Mouse (Mus musculus): ENCODE results near the gene Bgn.

Bgn gene

GRCm38 (mm10) chrX:73483484-73483810, at the start of gene Bgn:
Bgn (plus strand) TSS chrX:73483602.
- no peaks in the 10 kb centered on the region for H3K4me1 ChIP-seq (replicated peaks; ENCODE audit: low read depth, low read length)
- H3K27me3 ChIP-seq (ENCODE audit: insufficient read depth, low read length): peaks cover 34% of the 10 kb centered on the region
- no peak within 1 kb of the TSS for H3K4me3 ChIP-seq (replicated peaks; ENCODE audit: low read length)
- no peaks in the 10 kb centered on the region for H3K36me3 ChIP-seq (ENCODE audit: insufficient read depth, low read length)
- no peaks in the 10 kb centered on the region for H3K9me3 ChIP-seq (ENCODE audit: low read length)
- TF ChIP-seq CTCF (conservative IDR thresholded peaks at IDR 0.05; ENCODE audit: low read length) (no peak), NANOG (IDR thresholded peaks at IDR 0.05; ENCODE audit: borderline replicate concordance, low read length) (no peak), POU5F1 (IDR thresholded peaks at IDR 0.05; ENCODE audit: borderline replicate concordance, low read length) (no peak)

GRCm38 (mm10) chrX:73435252-73435651, 48.1 kb upstream of the Bgn start, which contains the start of gene Trex2:
Trex2 (minus strand) TSS chrX:73435344.
- Histone ChIP-seq H3K4me3 (replicated peaks; ENCODE audit: low read length) (peak within 1 kb of the TSS; percentile 35; the same call in 1 of the 2 replicates), H3K36me3 (ENCODE audit: insufficient read depth, low read length) (peaks cover 17% of the 10 kb centered on the region; the same call in 1 of the 2 replicates), H3K4me1 (replicated peaks; ENCODE audit: low read depth, low read length) (no peaks in the 10 kb centered on the region; the same call in 1 of the 2 replicates), H3K9me3 (ENCODE audit: low read length) (no peaks in the 10 kb centered on the region), H3K27me3 (ENCODE audit: insufficient read depth, low read length) (peaks cover 7% of the 10 kb centered on the region; the same call in 1 of the 2 replicates)
- TF ChIP-seq POU5F1 (IDR thresholded peaks at IDR 0.05; ENCODE audit: borderline replicate concordance, low read length) (no peak), NANOG (IDR thresholded peaks at IDR 0.05; ENCODE audit: borderline replicate concordance, low read length) (no peak), CTCF (conservative IDR thresholded peaks at IDR 0.05; ENCODE audit: low read length) (no peak)

- Histone ChIP-seq H3K36me3 (ENCODE audit: insufficient read depth, low read length) (peaks cover 31% of the 10 kb centered on the region), H3K4me1 (replicated peaks; ENCODE audit: low read depth, low read length) (no peaks in the 10 kb centered on the region), H3K9me3 (ENCODE audit: low read length) (no peaks in the 10 kb centered on the region), H3K27me3 (ENCODE audit: insufficient read depth, low read length) (no peaks in the 10 kb centered on the region), H3K4me3 (replicated peaks; ENCODE audit: low read length) (no peak overlapping the region)
- TF ChIP-seq NANOG (IDR thresholded peaks at IDR 0.05; ENCODE audit: borderline replicate concordance, low read length): no peak
- TF ChIP-seq CTCF (conservative IDR thresholded peaks at IDR 0.05; ENCODE audit: low read length): no peak
- no peak for TF ChIP-seq POU5F1 (IDR thresholded peaks at IDR 0.05; ENCODE audit: borderline replicate concordance, low read length)
Measured at GRCm38 (mm10) chrX:73441428-73441827, 42.0 kb upstream of the Bgn start.

GRCm38 (mm10) chrX:73451949-73452348, 31.5 kb upstream of the Bgn start:
- Histone ChIP-seq H3K9me3 (ENCODE audit: low read length) (no peaks in the 10 kb centered on the region), H3K27me3 (ENCODE audit: insufficient read depth, low read length) (no peaks in the 10 kb centered on the region), H3K4me3 (replicated peaks; ENCODE audit: low read length) (no peak overlapping the region), H3K4me1 (replicated peaks; ENCODE audit: low read depth, low read length) (no peaks in the 10 kb centered on the region), H3K36me3 (ENCODE audit: insufficient read depth, low read length) (peaks cover 41% of the 10 kb centered on the region)
- TF ChIP-seq CTCF (conservative IDR thresholded peaks at IDR 0.05; ENCODE audit: low read length): peak; percentile 56
- TF ChIP-seq POU5F1 (IDR thresholded peaks at IDR 0.05; ENCODE audit: borderline replicate concordance, low read length): no peak
- no peak for TF ChIP-seq NANOG (IDR thresholded peaks at IDR 0.05; ENCODE audit: borderline replicate concordance, low read length)

GRCm38 (mm10) chrX:73458877-73459392, 24.5 kb upstream of the Bgn start, which contains the start of gene Haus7:
Haus7 (minus strand) TSS chrX:73459044.
- TF ChIP-seq POU5F1 (IDR thresholded peaks at IDR 0.05; ENCODE audit: borderline replicate concordance, low read length) (no peak), CTCF (conservative IDR thresholded peaks at IDR 0.05; ENCODE audit: low read length) (no peak), NANOG (IDR thresholded peaks at IDR 0.05; ENCODE audit: borderline replicate concordance, low read length) (no peak)

GRCm38 (mm10) chrX:73460792-73461191, 22.6 kb upstream of the Bgn start:
- Histone ChIP-seq H3K4me1 (replicated peaks; ENCODE audit: low read depth, low read length) (peaks cover 12% of the 10 kb centered on the region), H3K9me3 (ENCODE audit: low read length) (peaks cover 5% of the 10 kb centered on the region), H3K4me3 (replicated peaks; ENCODE audit: low read length) (no peak overlapping the region), H3K36me3 (ENCODE audit: insufficient read depth, low read length) (peaks cover 5% of the 10 kb centered on the region; the same call in 1 of the 2 replicates), H3K27me3 (ENCODE audit: insufficient read depth, low read length) (no peaks in the 10 kb centered on the region)
- TF ChIP-seq POU5F1 (IDR thresholded peaks at IDR 0.05; ENCODE audit: borderline replicate concordance, low read length): no peak
- no peak for TF ChIP-seq CTCF (conservative IDR thresholded peaks at IDR 0.05; ENCODE audit: low read length)
- TF ChIP-seq NANOG (IDR thresholded peaks at IDR 0.05; ENCODE audit: borderline replicate concordance, low read length): no peak

More at GRCm38 (mm10) chrX:73458877-73459392, 24.5 kb upstream of the Bgn start, which contains the start of gene Haus7:
- Histone ChIP-seq H3K27me3 (ENCODE audit: insufficient read depth, low read length) (no peaks in the 10 kb centered on the region), H3K36me3 (ENCODE audit: insufficient read depth, low read length) (peaks cover 10% of the 10 kb centered on the region; the same call in 1 of the 2 replicates), H3K4me1 (replicated peaks; ENCODE audit: low read depth, low read length) (peaks cover 12% of the 10 kb centered on the region), H3K4me3 (replicated peaks; ENCODE audit: low read length) (peak within 1 kb of the TSS; percentile 80), H3K9me3 (ENCODE audit: low read length) (peaks cover under 1% of the 10 kb centered on the region; the same call in 1 of the 2 replicates)

GRCm38 (mm10) chrX:73465483-73466186, 17.8 kb upstream of the Bgn start:
- Histone ChIP-seq H3K4me1 (replicated peaks; ENCODE audit: low read depth, low read length) (no peaks in the 10 kb centered on the region), H3K9me3 (ENCODE audit: low read length) (peaks cover 5% of the 10 kb centered on the region), H3K36me3 (ENCODE audit: insufficient read depth, low read length) (no peaks in the 10 kb centered on the region), H3K27me3 (ENCODE audit: insufficient read depth, low read length) (0 out of 2 replicates have a peak, but pooled peaks cover 11% of the 10 kb centered on the region), H3K4me3 (replicated peaks; ENCODE audit: low read length) (no peak overlapping the region)
- TF ChIP-seq NANOG (IDR thresholded peaks at IDR 0.05; ENCODE audit: borderline replicate concordance, low read length): no peak
- no peak for TF ChIP-seq CTCF (conservative IDR thresholded peaks at IDR 0.05; ENCODE audit: low read length)
- TF ChIP-seq POU5F1 (IDR thresholded peaks at IDR 0.05; ENCODE audit: borderline replicate concordance, low read length): no peak

GRCm38 (mm10) chrX:73467446-73468241, 15.8 kb upstream of the Bgn start:
- Histone ChIP-seq H3K36me3 (ENCODE audit: insufficient read depth, low read length) (no peaks in the 10 kb centered on the region), H3K4me3 (replicated peaks; ENCODE audit: low read length) (no peak overlapping the region), H3K27me3 (ENCODE audit: insufficient read depth, low read length) (0 out of 2 replicates have a peak, but pooled peaks cover 14% of the 10 kb centered on the region), H3K9me3 (ENCODE audit: low read length) (peaks cover 5% of the 10 kb centered on the region), H3K4me1 (replicated peaks; ENCODE audit: low read depth, low read length) (no peaks in the 10 kb centered on the region)
- no peak for TF ChIP-seq NANOG (IDR thresholded peaks at IDR 0.05; ENCODE audit: borderline replicate concordance, low read length)
- no peak for TF ChIP-seq CTCF (conservative IDR thresholded peaks at IDR 0.05; ENCODE audit: low read length)
- TF ChIP-seq POU5F1 (IDR thresholded peaks at IDR 0.05; ENCODE audit: borderline replicate concordance, low read length): no peak
